Mouse (Mus musculus) ES-E14 (cell line): Measurements from ENCODE around the gene Tspan1.

Source experiments
- CHD2 ChIP-seq: IDR thresholded peaks from 2 replicates; pipeline ENCODE4 v1.6.1; 2014; ENCODE audit warnings: mild to moderate bottlenecking, low read depth, low read length, inconsistent platforms
- HCFC1 ChIP-seq: IDR thresholded peaks from 2 replicates; pipeline ENCODE4 v1.6.1; 2012; ENCODE audit warnings: low read length, inconsistent platforms, borderline replicate concordance; ENCODE audit not compliant: insufficient read depth
- MAFK ChIP-seq: IDR thresholded peaks from 2 replicates; pipeline ENCODE4 v1.6.1; 2014; ENCODE audit warnings: mild to moderate bottlenecking, low read depth, low read length, inconsistent platforms; ENCODE audit not compliant: insufficient read depth
- ZC3H11A ChIP-seq: IDR thresholded peaks from 2 replicates; pipeline ENCODE4 v1.6.1; 2012; ENCODE audit warnings: low read depth, mild to moderate bottlenecking, inconsistent platforms, low read length, borderline replicate concordance
- ZNF384 ChIP-seq: IDR thresholded peaks from 2 replicates; pipeline ENCODE4 v1.6.1; 2012; ENCODE audit warnings: low read depth, low read length, inconsistent platforms

GRCm38 (mm10) chr4:116206531-116206930 lies 39.1 kb upstream of the Tspan1 start:
- no peak for TF ChIP-seq MAFK
- no peak for TF ChIP-seq ZC3H11A
- TF ChIP-seq HCFC1: no peak
- TF ChIP-seq CHD2: no peak
- no peak for TF ChIP-seq ZNF384
